Mouse (Mus musculus): ENCODE results near the gene Vwf.

DNA sequence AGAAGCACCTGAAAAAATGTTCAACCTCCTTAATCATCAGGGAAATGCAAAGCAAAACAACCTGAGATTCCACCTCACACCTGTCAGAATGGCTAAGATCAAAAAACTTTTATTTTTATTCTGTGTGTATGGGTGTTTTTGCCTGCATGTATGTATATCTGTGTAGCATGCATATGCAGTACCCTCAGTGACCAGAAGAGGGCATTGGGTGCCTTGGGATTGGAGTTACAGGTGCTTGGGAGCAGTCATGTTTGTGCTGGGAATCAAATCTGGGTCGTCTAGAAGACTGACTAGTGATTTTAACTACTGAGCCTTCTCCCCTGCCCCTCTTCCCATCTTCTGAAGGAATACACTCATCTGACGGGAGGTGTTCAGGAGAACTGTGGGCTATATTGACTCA, 179.8 kb downstream of the Vwf start:
- peak; percentile 16 for TF ChIP-seq CTCF (IDR thresholded peaks at IDR 0.05; ENCODE audit: low read depth, low read length)
- TF ChIP-seq POLR2A (IDR thresholded peaks at IDR 0.05; ENCODE audit: insufficient read depth, low read length): no peak
- TF ChIP-seq EP300 (IDR thresholded peaks at IDR 0.05; ENCODE audit: insufficient read depth, low read depth, low read length): no peak

Data from ES-Bruce4 (cell line).